Mouse (Mus musculus) limb, embryonic 13.5 days (tissue): ENCODE results near the gene Cdc37. TPM values are rescaled to one million over a fixed set of nuclear protein-coding genes. Genes with fewer than 3 reads are reported as not detected.

Source experiments
- polyA plus RNA-seq: library from polyadenylated mRNA; unstranded; fragments of >200 nt; fragmentation: Nextera tagmentation; extraction: Ambion mirVana; gene quantifications from 2 replicates; pipeline ENCODE4 v1.2.1, GENCODE M21; 2015

Gene Cdc37
- polyA plus RNA-seq, 1 experiment from 2014 or later: 320 TPM

Other genes starting within 250 kb of the Cdc37 start
- 97.6 and 104 TPM in 2 replicates for gene Dnmt1, start 190.1 kb downstream of the Cdc37 start, polyA plus RNA-seq
- 60.3 and 66.9 TPM in 2 replicates for gene S1pr2, start 173.2 kb downstream of the Cdc37 start, polyA plus RNA-seq
- gene Mrpl4, start 147.2 kb downstream of the Cdc37 start, polyA plus RNA-seq: 131 and 133 TPM in 2 replicates
- gene Icam1, start 134.0 kb downstream of the Cdc37 start, polyA plus RNA-seq: 12.3 and 13.9 TPM in 2 replicates
- gene Icam4, start 120.6 kb downstream of the Cdc37 start, polyA plus RNA-seq: 0.62 and 2.2 TPM in 2 replicates
- gene Icam5, start 117.9 kb downstream of the Cdc37 start, polyA plus RNA-seq: 0.05 and 0.08 TPM in 2 replicates
- gene Zglp1, start 82.9 kb downstream of the Cdc37 start, polyA plus RNA-seq: 1.0 and 1.3 TPM in 2 replicates
- gene Gm49373, start 76.9 kb downstream of the Cdc37 start, polyA plus RNA-seq: 0.59 and 0.88 TPM in 2 replicates
- gene Fdx1l, start 76.4 kb downstream of the Cdc37 start, polyA plus RNA-seq: 54.8 and 61.6 TPM in 2 replicates
- gene Gm38431, start 58.0 kb downstream of the Cdc37 start, polyA plus RNA-seq: 1.8 and 2.1 TPM in 2 replicates
- 55.0 and 63.2 TPM in 2 replicates for gene Raver1, start 58.0 kb downstream of the Cdc37 start, polyA plus RNA-seq
- gene Tyk2, start 18.7 kb downstream of the Cdc37 start, polyA plus RNA-seq: 13.7 and 16.5 TPM in 2 replicates
- gene Pde4a, start 15.7 kb upstream of the Cdc37 start, polyA plus RNA-seq: 5.4 and 6.1 TPM in 2 replicates
- gene Keap1, start 89.4 kb upstream of the Cdc37 start, polyA plus RNA-seq: 79.7 and 82.5 TPM in 2 replicates
- gene S1pr5, start 98.5 kb upstream of the Cdc37 start, polyA plus RNA-seq: 0.77 and 0.83 TPM in 2 replicates
- 31.4 and 32.8 TPM in 2 replicates for gene Atg4d, start 115.3 kb upstream of the Cdc37 start, polyA plus RNA-seq
- 16.2 and 18.3 TPM in 2 replicates for gene Kri1, start 138.0 kb upstream of the Cdc37 start, polyA plus RNA-seq
- gene Cdkn2d, start 141.4 kb upstream of the Cdc37 start, polyA plus RNA-seq: 51.2 and 51.6 TPM in 2 replicates
- 10.5 and 11.7 TPM in 2 replicates for gene Ap1m2, start 162.4 kb upstream of the Cdc37 start, polyA plus RNA-seq
- 118 and 131 TPM in 2 replicates for gene Slc44a2, start 170.7 kb upstream of the Cdc37 start, polyA plus RNA-seq
- 257 and 268 TPM in 2 replicates for gene Ilf3, start 217.9 kb upstream of the Cdc37 start, polyA plus RNA-seq